Mouse (Mus musculus) heart, adult 2 months (tissue): ENCODE measurements around the gene Cfap45.

Source experiments
- CTCF ChIP-seq: fragments of 200-600 bp; IDR thresholded peaks from 2 replicates; pipeline ENCODE4 v1.8.1; 2022; ENCODE audit warnings: antibody characterized with exemption, mild to moderate bottlenecking, moderate library complexity
- POLR2A ChIP-seq: fragments of 200-500 bp; IDR thresholded peaks from 2 replicates; pipeline ENCODE4 v1.6.1; 2011; ENCODE audit warnings: mild to moderate bottlenecking, low read depth, low read length, control low read depth; ENCODE audit not compliant: insufficient read depth

DNA sequence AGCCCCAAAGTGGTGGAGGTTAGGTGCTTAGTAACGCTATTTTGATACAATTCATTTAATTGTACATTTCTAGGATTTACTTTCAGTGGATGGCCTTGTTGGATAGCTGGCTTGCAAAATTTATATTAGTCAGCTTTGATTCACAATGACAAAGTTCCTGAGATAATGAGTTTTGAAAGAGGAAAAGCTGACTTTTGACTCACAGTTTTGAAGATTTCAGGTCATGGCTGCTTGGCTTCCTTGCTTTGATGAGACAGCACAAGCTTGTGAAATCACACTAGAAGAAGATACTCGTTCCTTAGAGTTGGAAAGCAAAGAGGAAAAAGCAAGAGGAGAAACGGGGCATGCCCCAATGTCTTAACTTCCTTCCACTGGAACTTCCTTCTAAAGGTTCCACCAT lies 45.5 kb downstream of the Cfap45 start:
- TF ChIP-seq CTCF (no peak), POLR2A (no peak)
